Mouse (Mus musculus) layer of hippocampus, adult 2 months (tissue): ENCODE results near the gene Meis2. TPM values are rescaled to one million over a fixed set of nuclear protein-coding genes. Genes with fewer than 3 reads are reported as not detected.

Experiments used
- DNase-seq, 2 experiments: peaks; one replicate each; pipeline ENCODE4 v3.0.0; 2022; ENCODE audit warnings: low spot score in 2 of 2
- H3K27ac ChIP-seq: fragments of 200-600 bp; 2 replicates; pipeline ENCODE4 v1.8.1; 2022
- H3K4me3 ChIP-seq: fragments of 200-600 bp; 2 replicates; pipeline ENCODE4 v1.8.1; 2022; ENCODE audit warnings: mild to moderate bottlenecking
- CTCF ChIP-seq: fragments of 200-600 bp; conservative IDR thresholded peaks from 2 replicates; pipeline ENCODE4 v1.8.1; 2022; ENCODE audit warnings: antibody characterized with exemption, mild to moderate bottlenecking, moderate library complexity
- total RNA-seq, 2 experiments: library from RNA; stranded (reverse); gene quantifications; 2 replicates each; pipeline ENCODE4 v1.2.3; 2021

Gene Meis2
- total RNA-seq, 2 experiments from 2014 or later: 43.2 to 45.9 TPM

DNA sequence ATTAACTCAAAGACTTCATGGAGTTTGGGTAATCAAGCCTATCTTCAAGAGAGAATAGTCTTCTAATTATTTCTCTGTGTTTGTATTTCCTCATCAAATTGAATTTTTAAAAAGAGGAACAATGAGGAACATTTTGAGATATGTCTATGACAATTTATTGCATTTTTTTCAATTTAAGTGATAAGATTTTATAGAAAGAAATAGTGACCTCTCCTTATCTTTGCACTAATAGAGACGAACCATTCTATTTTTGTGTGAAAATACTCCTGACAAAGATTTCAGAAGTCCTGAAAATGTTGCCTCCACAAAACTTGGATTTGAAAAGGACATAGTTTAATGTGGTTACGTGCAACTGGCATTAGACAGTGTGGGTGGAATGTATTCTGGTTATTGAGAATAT is 131.3 kb downstream of the Meis2 start:
- no peak for DNase-seq
- Histone ChIP-seq H3K4me3 (no peak overlapping the region), H3K27ac (no peak overlapping the region)
- TF ChIP-seq CTCF: no peak

DNA sequence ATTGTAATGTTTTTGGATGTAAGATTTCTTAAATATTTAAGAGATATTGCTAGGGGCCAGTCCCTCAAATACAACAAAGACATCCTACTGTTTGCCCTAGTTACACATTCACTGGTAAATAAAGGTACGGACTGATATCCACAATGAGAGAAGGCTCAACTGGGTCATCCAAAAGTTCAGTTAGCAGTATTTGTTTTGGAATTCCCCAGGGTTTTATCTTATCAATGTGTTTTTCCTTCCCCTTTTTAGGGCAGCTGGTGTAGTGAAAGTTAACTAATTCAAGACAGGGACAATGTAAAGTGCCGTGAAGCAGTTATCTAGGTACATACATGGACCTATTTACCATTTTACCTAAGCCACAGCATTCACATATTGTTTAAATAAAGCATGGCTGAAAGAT is 132.4 kb downstream of the Meis2 start:
- no peak for TF ChIP-seq CTCF
- DNase-seq: no peak
- H3K4me3 ChIP-seq: no peak overlapping the region

DNA sequence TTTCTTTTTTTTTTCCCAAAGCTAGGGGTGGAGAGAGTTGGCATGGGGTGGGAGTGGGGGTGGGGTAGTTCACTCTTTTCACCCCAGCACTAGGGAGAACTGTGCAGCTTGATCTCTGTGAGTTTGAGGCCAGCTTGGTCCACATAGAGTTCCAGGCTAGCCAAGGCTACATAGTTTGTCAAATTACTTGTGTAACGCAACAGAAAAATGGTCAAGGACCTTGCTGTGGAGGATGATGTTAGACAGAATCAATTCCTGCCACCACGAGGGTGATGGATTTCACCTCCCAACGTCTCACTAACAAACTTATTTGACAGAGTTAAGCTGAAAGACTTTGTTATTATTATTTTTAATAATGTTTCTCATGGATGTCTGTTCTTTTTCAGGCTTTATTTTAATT is 139.9 kb downstream of the Meis2 start:
- no peak for TF ChIP-seq CTCF
- no peak for DNase-seq
- Histone ChIP-seq H3K4me3 (no peak overlapping the region), H3K27ac (no peak overlapping the region)

More for the DNA sequence above, 132.4 kb downstream of the Meis2 start:
- no peak overlapping the region for H3K27ac ChIP-seq

DNA sequence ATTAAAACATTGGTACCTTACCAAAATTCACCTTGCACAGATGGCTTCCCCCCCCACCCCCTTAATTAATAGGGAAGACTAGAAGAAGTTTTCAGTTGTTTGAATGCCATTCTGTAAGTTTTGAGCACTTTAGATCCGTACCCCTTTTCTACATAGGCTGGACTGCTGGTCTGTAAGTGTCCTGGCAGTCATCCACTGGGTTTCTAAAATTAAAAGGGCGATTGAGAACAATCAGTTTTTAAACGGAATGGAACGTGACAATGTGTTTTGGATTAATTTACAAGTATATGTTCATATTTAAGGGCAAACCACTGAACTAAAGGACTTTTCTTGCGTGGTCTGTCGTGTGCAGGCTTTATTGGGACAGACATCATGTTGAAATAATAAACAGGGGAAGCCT is 141.2 kb downstream of the Meis2 start:
- Histone ChIP-seq H3K27ac (no peak overlapping the region), H3K4me3 (no peak overlapping the region)
- no peak for DNase-seq
- no peak for TF ChIP-seq CTCF

DNA sequence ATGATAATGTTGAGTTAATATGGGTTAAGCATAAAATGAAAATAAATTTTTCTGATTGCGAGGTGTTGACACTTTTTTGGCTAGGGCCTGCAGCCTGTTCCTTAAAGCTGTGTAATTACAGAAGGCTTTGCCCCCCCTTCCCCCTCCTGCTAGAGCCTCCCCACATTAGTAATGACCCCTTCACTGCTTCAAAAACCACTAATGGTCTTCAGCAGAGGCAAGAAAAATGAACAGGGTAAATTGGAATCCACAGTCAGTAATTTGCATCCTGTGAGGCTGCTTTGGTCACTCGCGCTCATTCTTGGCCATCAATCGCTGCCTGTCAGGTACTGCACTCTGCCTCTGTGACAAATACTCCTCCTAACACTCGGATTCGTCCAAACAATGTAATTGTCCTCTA is 142.4 kb downstream of the Meis2 start:
- TF ChIP-seq CTCF: no peak
- no peak for DNase-seq
- no peak overlapping the region for H3K27ac ChIP-seq
- H3K4me3 ChIP-seq: no peak overlapping the region

DNA sequence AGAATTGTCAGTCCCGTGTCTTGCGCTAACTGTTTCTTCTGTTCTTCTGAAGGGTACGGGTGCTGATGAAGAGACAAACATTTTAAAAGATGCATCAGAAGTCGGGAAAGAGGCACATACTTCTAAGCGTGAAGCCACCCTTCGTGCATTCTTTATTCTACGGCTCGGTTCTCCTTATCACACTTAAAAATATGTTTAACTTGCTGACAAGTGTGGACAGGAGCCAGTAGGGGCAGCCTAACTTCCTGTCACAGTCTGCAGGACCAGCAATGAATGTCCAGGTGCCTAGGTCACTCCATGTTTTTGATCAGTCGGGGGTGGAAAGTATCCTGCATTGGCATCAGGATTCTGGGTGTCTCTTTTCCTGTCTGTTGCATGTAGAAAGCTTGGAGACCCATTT is 144.0 kb downstream of the Meis2 start:
- TF ChIP-seq CTCF: no peak
- no peak overlapping the region for H3K27ac ChIP-seq
- H3K4me3 ChIP-seq: no peak overlapping the region
- DNase-seq: no peak

DNA sequence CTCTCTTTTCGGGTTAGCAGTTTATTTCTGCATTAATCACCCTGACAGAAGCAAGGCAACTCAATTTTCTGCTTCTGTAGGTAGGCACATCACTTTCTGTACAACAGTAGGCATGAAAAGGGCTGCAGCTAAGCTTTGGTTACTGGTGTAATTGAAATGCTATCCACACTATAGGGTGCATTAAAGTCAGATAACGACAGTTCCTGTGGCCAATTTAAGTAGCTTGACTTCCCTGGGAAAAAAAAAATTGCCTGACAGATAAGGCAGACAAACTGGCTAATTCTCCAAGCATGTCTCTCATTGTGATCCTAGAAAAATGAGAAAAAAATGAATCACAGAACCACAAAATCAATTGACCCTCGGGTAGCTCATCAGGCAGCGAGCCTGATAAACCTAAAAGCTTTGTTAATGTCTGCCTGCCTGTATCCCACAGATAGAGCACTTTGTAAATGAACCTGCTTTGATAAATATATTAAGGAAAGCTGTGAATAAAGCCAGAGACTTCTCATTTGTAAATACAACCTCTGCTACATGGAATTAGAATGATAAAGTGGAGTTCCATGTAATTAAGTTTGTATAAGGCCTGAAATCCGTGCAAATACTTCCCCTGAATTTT is 145.2 kb downstream of the Meis2 start:
- no peak for DNase-seq
- no peak overlapping the region for H3K27ac ChIP-seq
- no peak for TF ChIP-seq CTCF
- H3K4me3 ChIP-seq: no peak overlapping the region

DNA sequence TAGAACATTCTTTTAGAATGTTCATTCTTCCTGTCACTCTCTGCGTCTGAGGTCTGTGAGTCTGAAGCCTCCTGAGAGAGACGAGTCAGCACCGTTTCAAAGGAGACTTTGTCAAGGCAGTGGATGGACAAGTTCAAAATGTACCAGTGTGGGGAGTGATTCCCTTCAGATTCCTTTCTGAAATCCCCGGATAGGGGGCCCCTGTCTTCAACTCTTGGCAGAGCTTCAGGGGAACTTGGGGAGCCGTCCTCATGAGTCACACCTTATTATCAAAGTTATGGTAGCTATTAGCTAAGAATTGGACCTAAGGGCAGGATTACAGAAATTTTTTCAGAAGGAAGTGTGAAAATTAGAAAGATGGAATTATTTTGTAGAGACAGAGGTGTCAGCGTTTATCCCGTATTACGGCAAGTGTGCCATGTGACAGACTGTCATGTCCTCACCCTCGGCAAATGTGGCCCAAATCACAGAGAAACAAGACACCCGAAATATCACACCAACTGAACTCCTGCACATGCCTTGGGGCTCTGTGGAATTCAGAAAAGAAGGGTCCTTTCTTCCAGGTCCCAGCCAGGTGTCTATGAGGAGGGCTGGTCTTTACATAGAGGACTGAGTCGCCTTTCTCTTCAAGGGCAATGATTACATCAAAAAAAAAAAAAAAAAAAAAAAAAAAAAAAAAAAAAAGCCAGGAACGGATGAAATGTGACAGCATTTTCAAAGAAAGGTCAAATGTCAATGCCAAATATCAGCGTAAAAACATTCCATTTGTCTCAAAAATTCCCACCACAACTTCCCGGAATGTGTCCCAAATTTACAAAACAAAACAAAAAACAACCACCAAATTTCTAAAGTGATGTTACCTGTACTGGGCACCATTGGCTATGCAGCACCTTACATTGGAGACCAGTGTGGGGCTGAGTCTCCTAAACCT is 146.2 kb downstream of the Meis2 start:
- no peak overlapping the region for H3K27ac ChIP-seq
- H3K4me3 ChIP-seq: no peak overlapping the region
- no peak for DNase-seq
- TF ChIP-seq CTCF: no peak

DNA sequence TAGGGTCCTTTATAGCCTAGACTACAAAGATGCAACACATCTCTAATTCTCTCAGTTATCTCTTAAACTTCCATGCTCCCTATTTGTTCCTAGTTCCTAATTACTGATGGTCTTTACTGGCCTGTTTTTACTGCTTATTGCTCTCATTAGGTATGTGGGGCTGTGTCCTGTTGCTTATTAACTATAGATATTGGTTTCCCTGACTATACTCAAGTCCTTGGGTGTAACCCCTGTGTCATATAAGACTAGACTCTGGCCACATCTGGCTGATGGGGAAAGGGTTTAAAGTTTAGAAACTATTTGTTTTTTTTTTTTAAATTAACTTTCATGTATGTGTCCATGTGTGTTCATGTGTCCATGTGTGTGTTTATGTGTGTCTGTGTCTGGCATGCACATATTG is 147.1 kb downstream of the Meis2 start:
- no peak for DNase-seq
- TF ChIP-seq CTCF: no peak
- Histone ChIP-seq H3K4me3 (no peak overlapping the region), H3K27ac (no peak overlapping the region)

DNA sequence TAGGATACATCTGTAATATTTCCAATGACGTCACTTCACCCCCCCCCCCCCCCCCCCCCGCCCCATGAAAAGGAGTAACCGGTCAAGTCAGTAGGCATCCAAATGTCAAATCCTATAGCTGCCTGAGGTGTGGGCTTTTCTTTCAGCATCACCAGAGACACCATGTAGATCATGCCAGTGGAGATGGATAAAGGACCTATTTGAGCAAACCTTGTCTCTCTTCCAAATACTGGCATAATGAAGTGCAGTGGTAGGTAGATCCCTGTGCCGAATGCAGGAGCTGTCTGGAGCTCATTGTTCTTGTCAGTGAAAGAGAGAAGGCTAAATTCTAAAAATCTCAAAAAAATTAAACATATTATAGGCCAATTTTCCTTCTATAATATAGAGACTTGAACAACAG is 151.1 kb downstream of the Meis2 start:
- no peak overlapping the region for H3K4me3 ChIP-seq
- no peak overlapping the region for H3K27ac ChIP-seq
- TF ChIP-seq CTCF: no peak
- DNase-seq: no peak

DNA sequence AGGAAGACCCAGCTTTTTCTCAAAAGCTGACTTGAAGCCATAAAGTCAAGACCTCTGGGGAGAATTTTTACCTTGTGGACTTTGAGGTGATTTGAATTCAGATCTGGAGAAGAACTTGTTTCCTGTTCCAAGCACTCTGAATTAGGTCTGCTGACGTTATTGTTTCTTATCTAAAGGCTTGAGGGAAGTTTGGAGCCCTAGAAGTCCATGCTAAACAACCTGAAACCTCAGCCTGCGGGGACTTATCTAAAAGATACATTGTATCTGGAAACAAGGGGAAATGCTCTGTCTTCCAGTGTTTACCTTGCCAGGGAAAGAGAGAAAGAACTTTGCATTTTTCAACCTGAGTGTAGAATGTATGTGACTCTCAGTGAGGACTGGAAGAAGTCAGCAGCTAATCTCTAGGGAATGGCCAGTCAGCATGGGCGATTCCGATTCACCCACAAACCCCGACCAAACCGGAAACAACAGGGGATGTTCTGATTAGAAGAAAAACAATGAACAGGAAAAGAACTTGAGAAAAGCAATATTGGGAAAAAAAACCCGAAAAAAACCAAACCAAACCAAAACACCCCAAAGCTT is 152.6 kb downstream of the Meis2 start:
- DNase-seq: no peak
- no peak for TF ChIP-seq CTCF
- Histone ChIP-seq H3K27ac (no peak overlapping the region), H3K4me3 (no peak overlapping the region)

DNA sequence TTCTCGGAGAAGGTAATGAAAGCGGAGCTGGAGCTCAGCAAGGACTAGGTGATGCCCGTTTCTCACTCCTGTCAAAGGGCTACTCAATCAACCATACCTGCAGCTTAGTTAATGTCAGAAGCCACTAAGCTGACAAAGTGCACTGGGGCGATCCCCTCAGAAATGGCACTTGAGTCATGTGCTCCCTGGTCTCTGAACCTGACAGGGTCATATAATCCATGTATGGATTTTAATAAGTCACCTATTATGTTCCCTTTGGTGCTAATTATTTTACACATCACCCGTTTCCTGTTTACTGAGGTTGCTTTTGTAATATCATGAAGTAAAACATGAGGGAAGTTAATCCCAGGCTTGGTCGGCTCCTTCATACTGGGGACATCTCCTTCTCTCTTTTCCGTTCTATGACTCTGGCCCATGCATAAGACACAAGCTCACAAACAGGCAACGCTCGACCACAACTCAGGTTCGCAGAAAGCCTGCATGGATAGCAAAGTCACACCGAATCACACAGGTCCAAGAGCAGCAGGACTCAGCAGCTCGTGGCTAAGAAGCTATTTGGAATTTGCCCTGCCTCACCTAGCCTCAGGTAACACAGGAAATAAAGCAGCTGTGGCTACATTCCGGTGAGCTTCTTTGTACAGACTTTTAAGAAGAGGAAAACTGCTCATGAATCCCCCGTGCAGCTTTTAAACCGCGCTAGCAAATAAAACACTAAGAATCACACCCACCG is 153.6 kb downstream of the Meis2 start:
- TF ChIP-seq CTCF: no peak
- no peak overlapping the region for H3K4me3 ChIP-seq
- no peak overlapping the region for H3K27ac ChIP-seq
- DNase-seq: no peak

DNA sequence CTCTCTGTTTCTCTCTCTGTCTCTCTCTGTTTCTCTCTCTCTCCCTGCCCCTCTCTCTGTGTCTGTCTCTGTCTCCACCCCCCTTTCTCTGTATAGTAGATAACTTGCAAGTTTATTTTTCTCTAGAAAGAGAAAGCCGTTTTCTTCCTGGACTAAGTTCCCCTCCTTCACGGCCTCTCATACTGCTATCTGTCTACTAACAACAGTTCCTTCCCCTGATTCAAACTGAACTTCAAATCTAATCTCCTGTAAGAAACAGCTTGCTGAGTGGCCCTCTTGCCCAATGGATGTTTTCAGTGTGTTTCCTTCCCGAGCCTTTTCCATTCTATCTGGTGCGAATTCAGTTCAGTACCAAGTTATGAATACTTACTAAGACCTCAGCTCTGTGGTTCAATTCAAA is 155.4 kb downstream of the Meis2 start:
- no peak for TF ChIP-seq CTCF
- Histone ChIP-seq H3K4me3 (no peak overlapping the region), H3K27ac (no peak overlapping the region)
- no peak for DNase-seq
